Mouse (Mus musculus): Measurements from ENCODE around the gene Emid1. TPM values are rescaled to one million over a fixed set of nuclear protein-coding genes. Genes with fewer than 3 reads are reported as not detected.

The Emid1 gene
- total and polyA plus RNA-seq, 3 experiments = 0.16 TPM; not detected in 2

DNA sequence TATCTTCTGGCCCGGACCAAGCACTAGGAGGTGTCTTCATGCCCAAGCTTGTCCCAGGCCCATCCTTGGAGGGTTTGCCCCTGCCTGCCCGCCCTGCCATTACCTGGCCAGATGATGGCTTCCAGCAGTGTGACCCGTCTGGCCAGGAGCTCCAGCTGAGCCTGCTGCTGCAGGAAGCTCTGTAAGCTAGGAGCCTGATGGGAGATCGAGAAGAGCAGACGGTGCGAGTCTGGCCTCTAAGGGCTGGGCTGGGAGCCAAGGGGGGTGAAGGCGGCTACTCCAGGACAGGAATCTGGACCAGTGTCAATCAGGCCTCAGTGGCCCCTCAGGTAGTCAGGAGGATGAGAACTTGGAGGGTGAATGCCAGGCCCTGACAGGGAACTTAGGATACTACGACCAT lies 42.6 kb downstream of the Emid1 start:
- no peak for DNase-seq (ENCODE audit: low spot score)
- TF ChIP-seq CTCF (IDR thresholded peaks at IDR 0.05; ENCODE audit: low read depth, low read length) (no peak), GATA1 (IDR thresholded peaks at IDR 0.05; ENCODE audit: borderline replicate concordance, low read length) (no peak), GATA2 (IDR thresholded peaks at IDR 0.05; ENCODE audit: borderline replicate concordance, low read depth, low read length) (no peak), POLR2AphosphoS5 (IDR thresholded peaks at IDR 0.05; ENCODE audit: insufficient replicate concordance, low read depth, low read length) (no peak), TAL1 (conservative IDR thresholded peaks at IDR 0.05; ENCODE audit: low read depth, low read length) (no peak)
- H3K4me3 ChIP-seq (ENCODE audit: low read depth, low read length) = no peak overlapping the region
- H3K36me3 ChIP-seq (replicated peaks) = peaks cover 24% of the 10 kb centered on the region
- H3K4me1 ChIP-seq (ENCODE audit: insufficient read depth, low read depth, low read length) = peaks cover 16% of the 10 kb centered on the region
- ATAC-seq (ENCODE audit: extremely low read depth, insufficient number of reproducible peaks, low FRiP score, poor library complexity, severe bottlenecking) = no peak
- H3K9me3 ChIP-seq (replicated peaks) = no peaks in the 10 kb centered on the region
- peaks cover 46% of the 10 kb centered on the region for H3K27me3 ChIP-seq (ENCODE audit: insufficient read depth, low read length)

DNA sequence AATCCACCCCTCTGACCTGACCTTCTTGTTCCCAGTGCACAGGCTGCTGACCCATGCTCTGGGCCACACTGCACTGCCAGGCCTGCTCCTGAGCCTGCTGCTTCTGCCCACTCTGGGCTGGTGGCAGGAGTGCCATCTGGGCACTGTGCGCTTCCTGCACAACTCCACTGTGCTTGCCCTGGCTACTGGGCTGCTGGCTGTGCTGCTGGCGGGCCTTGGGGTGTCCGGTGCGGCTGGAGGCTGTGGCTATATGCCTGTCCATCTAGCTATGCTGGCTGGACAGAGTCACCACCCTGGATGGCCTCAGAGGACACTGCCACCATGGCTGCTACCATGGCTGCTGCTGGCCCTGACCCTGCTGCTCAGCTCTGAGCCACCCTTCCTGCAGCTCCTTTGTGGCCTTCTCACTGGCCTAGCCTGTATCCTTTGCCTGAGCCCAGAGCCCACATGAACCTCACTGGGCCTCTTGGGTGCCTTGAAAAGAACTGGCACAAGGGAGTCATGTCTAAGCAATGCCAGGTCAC lies 48.0 kb downstream of the Emid1 start:
- TF ChIP-seq POLR2AphosphoS5 (IDR thresholded peaks at IDR 0.05; ENCODE audit: insufficient replicate concordance, low read depth, low read length) (no peak), GATA1 (IDR thresholded peaks at IDR 0.05; ENCODE audit: borderline replicate concordance, low read length) (no peak), TAL1 (conservative IDR thresholded peaks at IDR 0.05; ENCODE audit: low read depth, low read length) (no peak), CTCF (IDR thresholded peaks at IDR 0.05; ENCODE audit: low read depth, low read length) (no peak), GATA2 (IDR thresholded peaks at IDR 0.05; ENCODE audit: borderline replicate concordance, low read depth, low read length) (no peak)
- ATAC-seq (ENCODE audit: extremely low read depth, insufficient number of reproducible peaks, low FRiP score, poor library complexity, severe bottlenecking) = no peak
- peaks cover 5% of the 10 kb centered on the region; the same call in 1 of the 2 replicates for H3K27me3 ChIP-seq (ENCODE audit: insufficient read depth, low read length)

DNA sequence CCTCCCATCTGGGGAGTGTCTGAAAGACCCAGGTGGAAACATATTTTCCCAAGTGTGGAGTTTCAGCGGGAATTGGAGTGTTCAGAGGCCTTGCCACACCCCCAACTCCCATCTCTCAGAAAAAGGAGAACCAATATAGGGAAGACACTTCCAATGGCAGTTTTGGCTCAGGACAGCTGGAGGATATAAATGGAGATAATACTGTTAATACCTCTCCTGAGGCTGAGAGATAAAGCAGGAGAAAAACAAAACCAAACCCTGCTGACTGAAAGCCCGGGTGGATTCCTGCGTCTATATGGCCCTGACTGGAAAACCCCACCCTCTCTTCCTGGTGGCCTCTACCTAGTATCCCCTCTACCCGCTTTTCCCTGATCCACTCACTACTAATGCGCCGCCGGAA lies 49.7 kb downstream of the Emid1 start:
- H3K4me3 ChIP-seq (ENCODE audit: low read depth, low read length) = no peak overlapping the region
- DNase-seq (ENCODE audit: low spot score) (peak; percentile 28), ATAC-seq (ENCODE audit: extremely low read depth, insufficient number of reproducible peaks, low FRiP score, poor library complexity, severe bottlenecking) (no peak)
- no peaks in the 10 kb centered on the region for H3K9me3 ChIP-seq (replicated peaks)
- no peaks in the 10 kb centered on the region for H3K27me3 ChIP-seq (ENCODE audit: insufficient read depth, low read length)
- H3K36me3 ChIP-seq (replicated peaks) = peaks cover 67% of the 10 kb centered on the region
- peak; percentile 80 for TF ChIP-seq TAL1 (conservative IDR thresholded peaks at IDR 0.05; ENCODE audit: low read depth, low read length)
- no peak for TF ChIP-seq GATA1 (IDR thresholded peaks at IDR 0.05; ENCODE audit: borderline replicate concordance, low read length)
- peaks cover 55% of the 10 kb centered on the region for H3K4me1 ChIP-seq (ENCODE audit: insufficient read depth, low read depth, low read length)

More for the DNA sequence above, 48.0 kb downstream of the Emid1 start:
- no peak for DNase-seq (ENCODE audit: low spot score)
- H3K36me3 ChIP-seq (replicated peaks) = peaks cover 61% of the 10 kb centered on the region
- no peaks in the 10 kb centered on the region for H3K9me3 ChIP-seq (replicated peaks)
- no peak overlapping the region for H3K4me3 ChIP-seq (ENCODE audit: low read depth, low read length)
- peaks cover 55% of the 10 kb centered on the region for H3K4me1 ChIP-seq (ENCODE audit: insufficient read depth, low read depth, low read length)

DNA sequence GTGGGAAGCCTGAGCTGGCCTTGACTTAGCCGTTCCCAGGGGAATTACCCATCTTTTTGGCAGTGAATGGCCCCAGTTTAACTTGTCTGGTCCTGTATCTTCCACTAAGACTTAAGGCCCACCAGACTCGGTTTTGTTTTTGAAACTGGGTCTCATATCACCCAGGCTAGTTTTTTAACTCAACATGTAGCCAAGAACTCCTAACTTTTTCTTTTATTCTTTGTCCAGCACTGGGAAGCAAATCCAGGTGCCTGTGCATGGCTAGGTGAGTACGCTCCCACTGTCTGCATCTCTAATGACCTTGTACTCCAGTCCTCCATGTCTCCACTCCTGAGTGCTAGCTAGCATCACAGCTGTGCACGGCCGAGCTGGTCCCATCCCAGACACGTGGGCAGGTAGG lies 50.4 kb downstream of the Emid1 start:
- Histone ChIP-seq H3K36me3 (replicated peaks) (peaks cover 65% of the 10 kb centered on the region), H3K4me1 (ENCODE audit: insufficient read depth, low read depth, low read length) (peaks cover 59% of the 10 kb centered on the region), H3K27me3 (ENCODE audit: insufficient read depth, low read length) (no peaks in the 10 kb centered on the region), H3K9me3 (replicated peaks) (no peaks in the 10 kb centered on the region), H3K4me3 (ENCODE audit: low read depth, low read length) (peak overlapping the region; percentile 33; the same call in 1 of the 2 replicates)
- DNase-seq (ENCODE audit: low spot score) (no peak), ATAC-seq (ENCODE audit: extremely low read depth, insufficient number of reproducible peaks, low FRiP score, poor library complexity, severe bottlenecking) (no peak)
- TF ChIP-seq GATA1 (IDR thresholded peaks at IDR 0.05; ENCODE audit: borderline replicate concordance, low read length) (no peak), POLR2AphosphoS5 (IDR thresholded peaks at IDR 0.05; ENCODE audit: insufficient replicate concordance, low read depth, low read length) (no peak), TAL1 (conservative IDR thresholded peaks at IDR 0.05; ENCODE audit: low read depth, low read length) (no peak), CTCF (IDR thresholded peaks at IDR 0.05; ENCODE audit: low read depth, low read length) (no peak), GATA2 (IDR thresholded peaks at IDR 0.05; ENCODE audit: borderline replicate concordance, low read depth, low read length) (no peak)

- peaks cover 60% of the 10 kb centered on the region for H3K36me3 ChIP-seq (replicated peaks)
- TF ChIP-seq GATA2 (IDR thresholded peaks at IDR 0.05; ENCODE audit: borderline replicate concordance, low read depth, low read length) (no peak), POLR2AphosphoS5 (IDR thresholded peaks at IDR 0.05; ENCODE audit: insufficient replicate concordance, low read depth, low read length) (no peak), TAL1 (conservative IDR thresholded peaks at IDR 0.05; ENCODE audit: low read depth, low read length) (no peak), GATA1 (IDR thresholded peaks at IDR 0.05; ENCODE audit: borderline replicate concordance, low read length) (no peak), CTCF (IDR thresholded peaks at IDR 0.05; ENCODE audit: low read depth, low read length) (no peak)
- no peak for DNase-seq (ENCODE audit: low spot score)
- H3K27me3 ChIP-seq (ENCODE audit: insufficient read depth, low read length) = no peaks in the 10 kb centered on the region
- H3K9me3 ChIP-seq (replicated peaks) = no peaks in the 10 kb centered on the region
- peak overlapping the region; percentile 93; the same call in 1 of the 2 replicates for H3K4me3 ChIP-seq (ENCODE audit: low read depth, low read length)
- no peak for ATAC-seq (ENCODE audit: extremely low read depth, insufficient number of reproducible peaks, low FRiP score, poor library complexity, severe bottlenecking)
- peaks cover 62% of the 10 kb centered on the region for H3K4me1 ChIP-seq (ENCODE audit: insufficient read depth, low read depth, low read length)
Observed at GRCm38 (mm10) chr11:5100801-5101200, 51.3 kb downstream of the Emid1 start.

GRCm38 (mm10) chr11:5100283-5100682 lies 51.8 kb downstream of the Emid1 start:
- Histone ChIP-seq H3K27me3 (ENCODE audit: insufficient read depth, low read length) (no peaks in the 10 kb centered on the region), H3K36me3 (replicated peaks) (peaks cover 56% of the 10 kb centered on the region), H3K9me3 (replicated peaks) (no peaks in the 10 kb centered on the region), H3K4me1 (ENCODE audit: insufficient read depth, low read depth, low read length) (peaks cover 63% of the 10 kb centered on the region), H3K4me3 (ENCODE audit: low read depth, low read length) (peak overlapping the region; percentile 93)
- ATAC-seq (ENCODE audit: extremely low read depth, insufficient number of reproducible peaks, low FRiP score, poor library complexity, severe bottlenecking) = no peak
- no peak for TF ChIP-seq POLR2AphosphoS5 (IDR thresholded peaks at IDR 0.05; ENCODE audit: insufficient replicate concordance, low read depth, low read length)
- TF ChIP-seq GATA2 (IDR thresholded peaks at IDR 0.05; ENCODE audit: borderline replicate concordance, low read depth, low read length) = no peak
- TF ChIP-seq TAL1 (conservative IDR thresholded peaks at IDR 0.05; ENCODE audit: low read depth, low read length) = no peak
- no peak for TF ChIP-seq GATA1 (IDR thresholded peaks at IDR 0.05; ENCODE audit: borderline replicate concordance, low read length)
- no peak for TF ChIP-seq CTCF (IDR thresholded peaks at IDR 0.05; ENCODE audit: low read depth, low read length)
- no peak for DNase-seq (ENCODE audit: low spot score)

Measured in G1E (cell line).